16 mouse cellular contexts compared by ENCODE assay signal in genomic region chr13:28658652-28659051, GRCm38 (mm10).
"Had no signal": no experiment of that assay in that cellular context is flagged by ENCODE, and none has a peak within 500 bp of the region (broad histone marks: within the 10 kb centered on the region; RNA-seq: fewer than 3 reads in every experiment).

No protein-coding gene starts in this region.

- H3K36me3 ChIP-seq: kidney, embryonic 15.5 days; liver, embryonic 13.5 days; midbrain, embryonic 15.5 days; neural tube, embryonic 13.5 days had no signal

- H3K4me2 ChIP-seq: kidney, embryonic 15.5 days; liver, embryonic 13.5 days; midbrain, embryonic 11.5 days; midbrain, embryonic 15.5 days; neural tube, embryonic 13.5 days had no signal

- ATAC-seq: intestine, embryonic 16.5 days; liver, postnatal 0 days; lung, postnatal 0 days; midbrain, embryonic 15.5 days had no signal

- H3K9ac ChIP-seq: kidney, embryonic 15.5 days; liver, embryonic 13.5 days; liver, postnatal 0 days; midbrain, embryonic 15.5 days; neural tube, embryonic 13.5 days had no signal

- H3K4me1 ChIP-seq: midbrain, embryonic 15.5 days had no signal

- H3K9me3 ChIP-seq: kidney, embryonic 15.5 days; liver, embryonic 13.5 days; megakaryocyte, embryonic 14.5 days; midbrain, embryonic 15.5 days; neural tube, embryonic 13.5 days had no signal

- H3K27ac ChIP-seq: kidney, embryonic 15.5 days; liver, embryonic 13.5 days; macrophage; midbrain, embryonic 15.5 days; neural tube, embryonic 13.5 days had no signal

- DNase-seq: kidney, adult 2 months; kidney, postnatal 14 days; liver; liver, embryonic 13.5 days; liver, postnatal 0 days; right cerebral cortex, postnatal 14 days; thymus, adult 2 months; thymus, postnatal 25 days had no signal

- H3K27me3 ChIP-seq: kidney, embryonic 15.5 days; liver, embryonic 13.5 days; megakaryocyte, embryonic 14.5 days; midbrain, embryonic 15.5 days; neural tube, embryonic 13.5 days had no signal

- H3K4me3 ChIP-seq: kidney, embryonic 15.5 days; liver, embryonic 13.5 days; megakaryocyte, embryonic 14.5 days; midbrain, embryonic 15.5 days; neural tube, embryonic 13.5 days had no signal
